Mouse (Mus musculus) intestine, embryonic 16.5 days (tissue): ENCODE data around the gene Cd200. TPM values are rescaled to one million over a fixed set of nuclear protein-coding genes. Genes with fewer than 3 reads are reported as not detected.
"Not testable (repeated sequence)": the region's sequence is repeated elsewhere in the genome, so short reads cannot be mapped to it uniquely, and the experiment has no call there.

Experiments used
- ATAC-seq: fragments of 200-750 bp; cut with Nextera tagmentation; 2 replicates; pipeline ENCODE4 v1.8.0; 2017; ENCODE audit warnings: moderate TSS enrichment, moderate library complexity
- H3K27ac ChIP-seq: fragments of 300-500 bp; sonication (generic); 2 replicates; pipeline ENCODE4 v1.5.1; 2014; ENCODE audit warnings: mild to moderate bottlenecking, low read length
- H3K27me3 ChIP-seq: fragments of 300-500 bp; sonication (generic); replicated peaks from 2 replicates; pipeline ENCODE4 v1.6.1; 2014; ENCODE audit warnings: low read length, control low read depth, mixed read lengths; ENCODE audit not compliant: control insufficient read depth, insufficient read depth
- H3K36me3 ChIP-seq: fragments of 300-500 bp; sonication (generic); 2 replicates; pipeline ENCODE4 v1.6.1; 2014; ENCODE audit warnings: low read length, control low read depth; ENCODE audit not compliant: control insufficient read depth, insufficient read depth
- H3K4me1 ChIP-seq: fragments of 300-500 bp; sonication (generic); 2 replicates; pipeline ENCODE4 v1.6.1; 2014; ENCODE audit warnings: low read length, control low read depth, mixed read lengths; ENCODE audit not compliant: control insufficient read depth, insufficient read depth
- H3K4me2 ChIP-seq: fragments of 300-500 bp; sonication (generic); 2 replicates; pipeline ENCODE4 v1.6.1; 2014; ENCODE audit warnings: low read depth, low read length, control low read depth
- H3K4me3 ChIP-seq: fragments of 300-500 bp; sonication (generic); 2 replicates; pipeline ENCODE4 v1.5.1; 2014; ENCODE audit warnings: mild to moderate bottlenecking, low read length
- H3K9ac ChIP-seq: fragments of 300-500 bp; sonication (generic); 2 replicates; pipeline ENCODE4 v1.6.1; 2014; ENCODE audit warnings: low read depth, low read length
- H3K9me3 ChIP-seq: fragments of 300-500 bp; sonication (generic); 2 replicates; pipeline ENCODE4 v1.6.1; 2016; ENCODE audit warnings: low read length, control low read depth; ENCODE audit not compliant: control insufficient read depth
- WGBS: fragments of 180-500 bp; shearing (Covaris S2); extraction: QIAGEN DNeasy Blood & Tissue Kit; methylation state at CpG from one replicate; pipeline ENCODE4 v1.1.7; 2014; 5-methylcytosine and 5-hydroxymethylcytosine counted together
- polyA plus RNA-seq: library from polyadenylated mRNA; unstranded; fragments of >200 nt; fragmentation: Nextera tagmentation; extraction: Ambion mirVana; gene quantifications from 2 replicates; pipeline ENCODE4 v1.2.1, GENCODE M21; 2015

Cd200 gene
- polyA plus RNA-seq, result 34.4 and 35.4 TPM in 2 replicates

DNA sequence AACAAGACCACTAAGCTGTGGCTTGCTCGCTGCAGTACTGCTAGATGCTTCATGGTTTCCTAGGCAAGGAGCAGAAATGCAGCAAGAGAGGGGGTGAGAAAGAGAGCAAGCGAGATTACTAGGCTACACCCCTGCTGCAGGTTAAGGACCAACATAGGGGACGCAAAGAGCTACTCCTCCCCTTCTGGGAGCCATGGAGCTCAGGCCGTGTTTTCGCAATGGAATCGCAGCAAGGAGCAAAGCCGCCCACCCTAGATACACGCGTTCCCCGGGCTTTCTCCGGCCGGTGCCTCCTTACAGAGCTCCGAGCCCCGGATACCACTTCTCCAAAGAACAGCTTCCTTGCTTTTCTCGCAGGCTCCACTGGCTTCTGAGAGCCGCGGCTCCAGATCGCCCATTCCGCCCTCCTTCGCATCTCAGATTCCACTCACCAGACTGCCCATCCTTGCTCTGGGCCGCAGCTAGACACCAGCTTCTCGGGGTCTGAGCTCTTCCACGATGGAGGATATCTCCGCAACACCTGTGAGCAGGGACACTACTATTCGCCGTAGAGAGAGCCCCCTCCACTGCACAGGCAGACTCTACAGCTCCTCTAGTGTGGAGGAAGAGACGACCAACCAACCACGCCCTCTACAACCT lies at the start of gene Cd200:
Gene Cd200 (minus strand): TSS at position 629 of the 639 bp plus-strand sequence.
- no peaks in the 10 kb centered on the region for H3K9me3 ChIP-seq
- no peaks in the 10 kb centered on the region for H3K27me3 ChIP-seq
- peak within 1 kb of the TSS; percentile 65 for H3K9ac ChIP-seq
- H3K4me1 ChIP-seq, result no peaks in the 10 kb centered on the region
- peak within 1 kb of the TSS; percentile 66 for H3K4me2 ChIP-seq
- peak within 1 kb of the TSS; percentile 65 for H3K4me3 ChIP-seq
- peak within 1 kb of the TSS; percentile 49 for H3K27ac ChIP-seq
- WGBS, result 2% methylated on average over 28 of the region's 28 CpGs
- ATAC-seq, result peak; percentile 95
- H3K36me3 ChIP-seq, result no peaks in the 10 kb centered on the region

DNA sequence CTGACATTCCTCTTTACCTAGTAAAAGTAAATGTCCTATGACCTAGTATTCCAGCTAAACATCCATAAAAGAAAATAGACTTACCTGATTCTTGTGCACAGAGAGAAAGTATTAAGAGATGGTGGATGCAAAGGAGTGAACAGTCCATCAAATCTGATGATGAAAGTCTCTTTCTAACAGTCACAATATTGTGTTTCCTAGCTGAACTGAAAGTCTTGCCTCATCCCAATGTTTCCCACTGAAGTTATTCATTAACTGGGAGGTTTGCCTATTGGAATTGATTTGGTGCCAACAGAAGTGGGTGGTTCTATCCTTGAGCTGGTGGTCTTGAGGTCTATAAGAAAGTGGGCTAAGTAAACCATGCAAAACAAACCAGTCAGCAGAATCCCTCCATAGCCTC lies 45.9 kb upstream of the Cd200 start:
- peak; percentile 28; the same call in 1 of the 2 replicates for ATAC-seq
- Histone ChIP-seq H3K4me1 (no peaks in the 10 kb centered on the region), H3K9me3 (no peaks in the 10 kb centered on the region), H3K4me3 (no peak overlapping the region), H3K9ac (no peak overlapping the region), H3K4me2 (no peak overlapping the region), H3K27ac (no peak overlapping the region), H3K27me3 (no peaks in the 10 kb centered on the region), H3K36me3 (no peaks in the 10 kb centered on the region)

DNA sequence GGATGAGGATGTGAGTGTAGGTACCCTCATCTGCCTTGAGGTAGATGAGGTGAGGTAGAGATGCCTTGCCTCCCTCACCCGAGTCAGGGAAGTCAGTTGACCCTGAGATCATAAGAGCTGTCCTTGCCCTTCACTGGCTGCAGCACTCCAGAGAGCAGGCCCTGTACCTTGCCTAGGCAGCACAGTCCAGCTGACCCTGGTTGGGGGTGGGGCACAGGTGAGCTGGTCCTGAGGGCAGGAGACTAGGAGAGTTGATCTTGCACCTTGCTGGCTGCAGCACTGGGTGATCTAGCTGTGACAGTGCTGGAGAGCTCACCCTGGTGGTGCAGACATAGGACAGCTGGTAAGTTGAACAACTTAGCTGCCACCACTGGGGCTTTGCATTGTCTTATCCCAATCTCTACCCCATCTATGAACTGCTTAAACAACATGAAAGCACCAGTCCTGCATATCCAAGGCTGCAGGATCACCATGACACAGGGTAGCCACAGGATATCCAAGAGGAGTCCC lies 28.4 kb upstream of the Cd200 start:
- no peaks in the 10 kb centered on the region for H3K4me1 ChIP-seq
- 0 out of 2 replicates have a peak, but pooled peaks have one; percentile 21 for ATAC-seq
- no peak overlapping the region for H3K4me3 ChIP-seq
- H3K27ac ChIP-seq, result no peak overlapping the region
- no peaks in the 10 kb centered on the region for H3K9me3 ChIP-seq
- H3K36me3 ChIP-seq, result no peaks in the 10 kb centered on the region; the same call in 1 of the 2 replicates
- no peaks in the 10 kb centered on the region for H3K27me3 ChIP-seq
- 87% methylated on average over 1 of the region's 1 CpGs for WGBS
- no peak overlapping the region for H3K9ac ChIP-seq
- H3K4me2 ChIP-seq, result no peak overlapping the region

- Histone ChIP-seq H3K27me3 (no peaks in the 10 kb centered on the region), H3K4me2 (no peak overlapping the region), H3K27ac (no peak overlapping the region), H3K36me3 (no peaks in the 10 kb centered on the region; the same call in 1 of the 2 replicates), H3K4me3 (no peak overlapping the region), H3K9ac (no peak overlapping the region), H3K9me3 (no peaks in the 10 kb centered on the region), H3K4me1 (no peaks in the 10 kb centered on the region)
- ATAC-seq, result peak; percentile 70
Measured at GRCm38 (mm10) chr16:45435591-45435990, 26.7 kb upstream of the Cd200 start.

DNA sequence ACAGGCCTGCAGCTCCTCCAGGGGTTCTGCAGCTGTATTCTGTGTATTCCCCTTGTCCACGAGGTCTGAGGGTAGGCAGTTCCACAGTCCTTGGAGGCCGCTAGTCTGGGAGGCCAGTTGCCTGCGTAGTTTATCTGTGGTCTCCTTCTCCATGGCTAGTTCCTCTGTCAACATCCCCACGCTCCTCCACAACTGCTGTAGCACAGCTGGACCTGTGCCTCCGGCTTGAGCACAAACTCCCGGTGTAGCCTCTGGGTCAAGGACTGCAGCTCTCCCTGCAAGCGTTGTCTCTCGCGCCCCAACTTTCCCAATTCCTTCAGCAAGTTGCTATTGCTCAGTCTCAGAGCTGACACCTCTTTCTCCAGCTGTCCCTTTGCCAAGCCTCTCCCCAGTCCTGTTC lies 18.8 kb upstream of the Cd200 start:
- H3K4me1 ChIP-seq, result no peaks in the 10 kb centered on the region
- ATAC-seq, result no peak
- no peak overlapping the region for H3K27ac ChIP-seq
- H3K36me3 ChIP-seq, result no peaks in the 10 kb centered on the region
- H3K9ac ChIP-seq, result no peak overlapping the region
- H3K4me3 ChIP-seq, result no peak overlapping the region
- H3K9me3 ChIP-seq, result no peaks in the 10 kb centered on the region
- WGBS, result 75% methylated on average over 9 of the region's 9 CpGs
- H3K27me3 ChIP-seq, result no peaks in the 10 kb centered on the region
- no peak overlapping the region for H3K4me2 ChIP-seq

GRCm38 (mm10) chr16:45413497-45413896 lies 4.6 kb upstream of the Cd200 start:
- no peaks in the 10 kb centered on the region for H3K9me3 ChIP-seq
- no peaks in the 10 kb centered on the region for H3K27me3 ChIP-seq
- H3K36me3 ChIP-seq, result no peaks in the 10 kb centered on the region
- no peaks in the 10 kb centered on the region for H3K4me1 ChIP-seq
- H3K9ac ChIP-seq, result no peak overlapping the region
- no peak overlapping the region for H3K4me2 ChIP-seq
- no peak overlapping the region for H3K4me3 ChIP-seq
- ATAC-seq, result no peak
- no peak overlapping the region for H3K27ac ChIP-seq

DNA sequence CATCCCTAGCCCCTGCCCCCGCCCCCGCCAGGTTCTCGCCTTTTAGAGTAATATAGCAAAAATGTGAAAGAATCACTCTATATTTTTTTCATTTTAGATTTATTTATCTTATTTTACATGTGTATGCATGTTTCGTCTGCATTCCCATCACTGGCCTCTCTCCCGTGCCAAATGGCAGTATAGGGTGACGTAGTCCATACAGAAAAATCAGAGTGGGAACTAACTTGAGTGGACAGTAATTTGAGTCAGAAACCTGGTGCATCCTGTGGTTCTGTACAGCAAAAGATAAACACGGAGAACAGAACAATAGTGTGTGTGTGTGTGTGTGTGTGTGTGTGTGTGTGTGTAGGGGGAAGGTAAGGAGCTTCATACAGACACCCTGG lies 202 bp upstream of the Cd200 start:
- not testable (repeated sequence) for H3K9me3 ChIP-seq, H3K27me3 ChIP-seq, H3K36me3 ChIP-seq, H3K27ac ChIP-seq, H3K4me1 ChIP-seq, H3K9ac ChIP-seq
- Histone ChIP-seq H3K4me2 (peak overlapping the region; percentile 66), H3K4me3 (peak overlapping the region; percentile 65)
- 29% methylated on average over 7 of the region's 7 CpGs for WGBS
- peak; percentile 31 for ATAC-seq

DNA sequence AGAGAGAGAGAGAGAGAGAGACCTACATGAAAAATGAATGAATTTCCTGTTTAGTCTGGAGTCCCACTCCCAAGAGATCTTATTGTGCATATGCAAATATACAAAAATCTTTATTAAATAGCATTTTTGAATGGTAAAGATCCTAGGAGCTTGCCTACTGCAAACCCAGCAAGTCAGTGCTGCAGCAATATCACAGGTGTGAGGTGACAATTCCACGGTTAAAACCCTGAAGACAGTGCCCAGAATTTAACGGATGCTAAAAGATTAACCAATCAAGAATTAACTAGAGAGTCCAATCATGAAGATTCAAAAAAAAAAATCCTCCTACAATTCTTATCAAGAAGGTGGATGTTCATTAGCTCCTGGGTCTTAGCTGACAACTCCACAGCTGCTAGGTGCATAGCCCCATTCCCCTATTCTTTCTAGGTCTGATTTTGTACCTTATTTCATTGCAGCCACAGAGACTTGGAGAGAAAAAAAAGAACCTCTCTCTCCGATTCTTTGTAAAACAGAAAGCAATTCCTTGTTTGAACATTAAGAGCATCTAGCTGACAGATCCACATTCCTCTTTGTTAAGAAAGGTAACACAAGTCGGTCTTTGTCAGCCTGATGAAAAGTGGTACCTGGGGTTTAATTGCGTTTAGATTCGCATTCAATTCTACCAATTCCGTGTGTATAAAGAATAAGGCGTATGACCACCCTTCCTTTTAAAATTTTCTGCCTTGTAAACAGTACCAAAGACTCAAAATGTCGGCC lies 1.0 kb downstream of the Cd200 start:
- WGBS, result 37% methylated on average over 9 of the region's 9 CpGs
- H3K4me1 ChIP-seq, result no peaks in the 10 kb centered on the region
- H3K27me3 ChIP-seq, result no peaks in the 10 kb centered on the region
- no peak for ATAC-seq
- H3K27ac ChIP-seq, result no peak overlapping the region
- peak overlapping the region; percentile 66 for H3K4me2 ChIP-seq
- H3K9me3 ChIP-seq, result no peaks in the 10 kb centered on the region
- peak overlapping the region; percentile 65 for H3K9ac ChIP-seq
- peak overlapping the region; percentile 65 for H3K4me3 ChIP-seq
- no peaks in the 10 kb centered on the region for H3K36me3 ChIP-seq

- no peak overlapping the region for H3K27ac ChIP-seq
- H3K9me3 ChIP-seq, result no peaks in the 10 kb centered on the region
- no peak overlapping the region for H3K4me3 ChIP-seq
- H3K4me2 ChIP-seq, result peak overlapping the region; percentile 2; the same call in 1 of the 2 replicates
- H3K36me3 ChIP-seq, result no peaks in the 10 kb centered on the region
- H3K9ac ChIP-seq, result no peak overlapping the region
- no peaks in the 10 kb centered on the region for H3K27me3 ChIP-seq
- no peaks in the 10 kb centered on the region for H3K4me1 ChIP-seq
- WGBS, result 88% methylated on average over 5 of the region's 5 CpGs
- no peak for ATAC-seq
Measured at GRCm38 (mm10) chr16:45407091-45407490, 1.8 kb downstream of the Cd200 start.
